Mouse (Mus musculus) liver, embryonic 18 days (tissue): ENCODE data around the gene Gm20479. TPM values are rescaled to one million over a fixed set of nuclear protein-coding genes. Genes with fewer than 3 reads are reported as not detected.

Source experiments
- polyA plus RNA-seq: library from polyadenylated mRNA; depleted of rRNA; stranded (reverse); fragments of >200 nt; gene quantifications from 2 replicates; pipeline ENCODE4 v1.2.3, GENCODE M21; 2012; rRNA removed

Gene Gm20479
- polyA plus RNA-seq, result 0.29 TPM in 1 of 2 replicates, not detected in the other

GRCm38 (mm10) chr7:27356861-27357594 is at the start of gene Gm20479:
Gm20479 (minus strand) TSS chr7:27357419.

GRCm38 (mm10) chr7:27355745-27356240 is 1.4 kb downstream of the Gm20479 start, which contains the start of gene Shkbp1:
Shkbp1 (minus strand) TSS chr7:27356019.

GRCm38 (mm10) chr7:27337175-27337853 is 19.9 kb downstream of the Gm20479 start, which contains the start of gene Ltbp4:
Ltbp4 (minus strand) TSS chr7:27337692.

Other genes starting within 250 kb of the Gm20479 start
- 29.3 and 40.1 TPM in 2 replicates for gene Cyp2f2, start 237.5 kb downstream of the Gm20479 start, polyA plus RNA-seq
- gene Cyp2t4, start 203.7 kb downstream of the Gm20479 start, polyA plus RNA-seq, result not detected in 2 replicates
- gene Egln2, start 190.6 kb downstream of the Gm20479 start, polyA plus RNA-seq, result 30.1 and 33.4 TPM in 2 replicates
- 19.7 and 20.3 TPM in 2 replicates for gene Rab4b, start 178.5 kb downstream of the Gm20479 start, polyA plus RNA-seq
- 0.23 TPM in 1 of 2 replicates, not detected in the other for gene Gm21983, start 176.3 kb downstream of the Gm20479 start, polyA plus RNA-seq
- gene Mia, start 176.3 kb downstream of the Gm20479 start, polyA plus RNA-seq, result 0.45 and 1.1 TPM in 2 replicates
- 2.8 and 3.4 TPM in 2 replicates for gene BC024978, start 161.6 kb downstream of the Gm20479 start, polyA plus RNA-seq
- 68.3 and 71.2 TPM in 2 replicates for gene Snrpa, start 161.1 kb downstream of the Gm20479 start, polyA plus RNA-seq
- 2.2 TPM in 2 replicates for gene Itpkc, start 128.8 kb downstream of the Gm20479 start, polyA plus RNA-seq
- gene Coq8b, start 124.4 kb downstream of the Gm20479 start, polyA plus RNA-seq, result 15.1 and 15.2 TPM in 2 replicates
- 2.5 TPM in 2 replicates for gene Numbl, start 99.0 kb downstream of the Gm20479 start, polyA plus RNA-seq
- 7.8 and 10.3 TPM in 2 replicates for gene Ltbp4, start 19.7 kb downstream of the Gm20479 start, polyA plus RNA-seq
- 13.2 and 13.6 TPM in 2 replicates for gene Shkbp1, start 1.4 kb downstream of the Gm20479 start, polyA plus RNA-seq
- 0.07 and 0.10 TPM in 2 replicates for gene Sptbn4, start 90.3 kb upstream of the Gm20479 start, polyA plus RNA-seq
- gene Blvrb, start 90.6 kb upstream of the Gm20479 start, polyA plus RNA-seq, result 360 and 370 TPM in 2 replicates
- 21.2 and 21.3 TPM in 2 replicates for gene Sertad3, start 116.3 kb upstream of the Gm20479 start, polyA plus RNA-seq
- gene Sertad1, start 129.5 kb upstream of the Gm20479 start, polyA plus RNA-seq, result 13.0 and 16.5 TPM in 2 replicates
- gene Prx, start 141.9 kb upstream of the Gm20479 start, polyA plus RNA-seq, result 0.43 and 0.44 TPM in 2 replicates
- 0.18 and 0.24 TPM in 2 replicates for gene Hipk4, start 165.8 kb upstream of the Gm20479 start, polyA plus RNA-seq
- gene Pld3, start 195.8 kb upstream of the Gm20479 start, polyA plus RNA-seq, result 61.6 and 72.3 TPM in 2 replicates
- gene 2310022A10Rik, start 195.8 kb upstream of the Gm20479 start, polyA plus RNA-seq, result 7.1 and 8.2 TPM in 2 replicates
- 28.2 and 30.4 TPM in 2 replicates for gene Akt2, start 234.1 kb upstream of the Gm20479 start, polyA plus RNA-seq